Mouse (Mus musculus): ENCODE results near the gene Akr1c18.

Akr1c18 gene

GRCm38 (mm10) chr13:4102721-4103120 is 47.7 kb downstream of the Akr1c18 start:
- DNase-seq (ENCODE audit: low spot score) = no peak

- DNase-seq (ENCODE audit: low spot score) = no peak
Measured at GRCm38 (mm10) chr13:4101691-4102090, 48.8 kb downstream of the Akr1c18 start.

Measured in layer of hippocampus, adult 11-12 months (tissue).